Mouse (Mus musculus): ENCODE measurements around the gene Saa1.
"Not testable (repeated sequence)": the region's sequence is repeated elsewhere in the genome, so short reads cannot be mapped to it uniquely, and the experiment has no call there.

Gene Saa1

DNA sequence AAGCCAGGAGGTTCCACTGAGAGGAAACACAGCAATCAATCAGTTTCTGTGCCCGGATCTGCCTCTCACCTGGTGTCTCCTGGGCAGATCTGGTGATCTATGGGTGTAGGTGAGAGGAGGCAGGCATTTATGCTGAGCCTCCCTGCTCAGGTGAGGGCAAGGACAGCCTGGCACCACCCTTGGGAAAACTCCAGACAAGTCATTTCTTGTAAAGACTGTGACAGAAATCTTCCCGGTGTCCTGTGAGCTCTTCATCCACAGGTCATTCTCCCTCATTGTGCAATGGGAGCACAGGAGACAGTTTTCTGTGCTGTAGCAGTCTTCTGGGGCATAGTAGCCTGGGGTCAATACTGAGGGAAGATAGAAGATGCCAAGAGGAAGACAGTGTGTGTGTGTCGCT, at the start of gene Saa1:
Saa1 (minus strand) TSS at position 101 of the 400 bp plus-strand sequence.
- not testable (repeated sequence) for DNase-seq

- no peak for DNase-seq
Measured at GRCm38 (mm10) chr7:46789177-46789849, 46.5 kb upstream of the Saa1 start.

- peak; percentile 55 to 57 for DNase-seq
Measured at GRCm38 (mm10) chr7:46770706-46771105, 27.9 kb upstream of the Saa1 start.

- DNase-seq = no peak
Measured at GRCm38 (mm10) chr7:46768451-46768850, 25.7 kb upstream of the Saa1 start.

- DNase-seq = no peak
Measured at GRCm38 (mm10) chr7:46767371-46767770, 24.6 kb upstream of the Saa1 start.

GRCm38 (mm10) chr7:46764672-46765071, 21.9 kb upstream of the Saa1 start:
- DNase-seq = no peak

DNA sequence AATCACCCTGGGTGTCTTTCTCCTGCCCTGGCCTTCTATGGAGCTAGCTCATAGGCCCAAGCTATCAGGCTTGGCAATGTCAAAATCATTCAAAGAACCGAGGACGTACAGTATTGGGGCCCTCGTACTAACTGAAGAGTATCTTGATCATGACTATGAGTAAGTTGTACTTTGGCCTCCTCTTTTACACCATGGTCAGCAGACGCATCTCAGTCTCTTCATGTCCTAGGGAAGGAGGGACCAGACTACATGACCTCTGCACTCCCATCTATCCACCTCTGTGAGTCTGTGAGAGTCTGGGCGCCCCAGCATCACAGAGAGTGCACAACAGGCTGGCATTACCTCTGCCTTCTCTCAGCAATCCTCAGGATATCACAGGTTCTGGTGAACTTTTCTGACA, 19.8 kb upstream of the Saa1 start:
- no peak for DNase-seq

DNA sequence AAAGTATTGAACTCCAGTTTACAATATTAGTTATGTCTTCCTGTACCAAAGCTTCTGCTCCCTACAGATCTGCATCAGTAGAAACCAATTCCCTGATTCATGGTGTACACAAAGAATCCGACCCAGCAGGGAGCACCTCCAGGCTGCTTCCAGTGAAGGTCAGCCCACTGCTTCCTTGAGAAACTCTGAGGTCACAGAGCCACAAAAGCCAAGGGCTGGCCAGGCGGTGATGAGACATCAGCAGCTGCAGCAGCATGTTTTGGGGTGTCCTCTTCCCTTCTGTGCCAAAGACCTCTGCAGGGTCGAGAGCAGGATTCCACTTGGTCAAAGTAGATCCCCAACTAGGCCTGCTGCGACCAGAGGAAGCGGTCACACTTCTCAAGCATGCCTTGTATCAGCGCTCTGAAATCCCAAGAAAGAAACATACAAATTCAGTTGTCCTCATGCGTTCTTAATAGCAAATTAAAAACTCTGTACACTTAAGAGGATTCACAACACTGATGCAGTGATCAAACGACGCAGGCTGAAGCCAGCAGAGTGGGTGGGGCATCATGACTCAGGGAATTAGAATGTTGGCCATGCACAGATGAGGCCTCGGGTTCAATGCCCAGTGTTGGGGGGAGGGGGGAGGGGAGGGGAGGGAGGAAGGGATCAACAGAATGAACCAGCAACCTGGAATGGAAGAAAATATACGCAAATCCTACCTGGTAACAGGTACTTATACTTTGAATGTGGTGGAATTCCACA, 18.4 kb upstream of the Saa1 start:
- DNase-seq = no peak

GRCm38 (mm10) chr7:46751490-46751889, 8.7 kb upstream of the Saa1 start, which contains the start of gene Saa2:
Gene Saa2 (plus strand): TSS chr7:46751790.
- DNase-seq = no peak

DNA sequence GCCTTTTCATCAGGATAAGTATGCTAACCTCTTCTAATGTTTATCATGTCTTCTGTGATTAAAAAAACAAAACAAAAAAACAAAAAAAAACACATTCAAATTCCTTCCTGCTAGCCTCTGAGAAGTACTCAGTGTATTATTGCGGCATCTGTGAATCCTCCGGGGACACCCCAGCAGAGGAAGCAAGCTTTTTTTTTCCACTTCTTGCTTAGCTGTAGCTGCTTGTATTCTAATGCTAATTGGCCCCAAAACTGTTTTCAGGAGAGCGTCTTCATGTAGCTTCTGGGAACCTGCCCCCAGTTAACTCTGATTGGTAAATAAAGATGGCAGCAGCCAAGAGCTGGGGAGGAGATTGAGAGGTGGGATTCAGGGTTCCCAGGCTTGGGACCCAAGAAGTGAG, 5.7 kb upstream of the Saa1 start:
- DNase-seq = peak in 1 of 2 experiments; percentile 21

GRCm38 (mm10) chr7:46746381-46746780, 3.6 kb upstream of the Saa1 start:
- DNase-seq = no peak

- no peak for DNase-seq
Measured at GRCm38 (mm10) chr7:46745816-46746215, 3.0 kb upstream of the Saa1 start.

- DNase-seq = not testable (repeated sequence)
Measured at GRCm38 (mm10) chr7:46740041-46740440, 2.7 kb downstream of the Saa1 start.

- no peak for DNase-seq
Measured at GRCm38 (mm10) chr7:46738561-46739460, 4.0 kb downstream of the Saa1 start.

- DNase-seq = peak; percentile 37 to 41
Measured at GRCm38 (mm10) chr7:46734983-46735382, 7.8 kb downstream of the Saa1 start.

DNA sequence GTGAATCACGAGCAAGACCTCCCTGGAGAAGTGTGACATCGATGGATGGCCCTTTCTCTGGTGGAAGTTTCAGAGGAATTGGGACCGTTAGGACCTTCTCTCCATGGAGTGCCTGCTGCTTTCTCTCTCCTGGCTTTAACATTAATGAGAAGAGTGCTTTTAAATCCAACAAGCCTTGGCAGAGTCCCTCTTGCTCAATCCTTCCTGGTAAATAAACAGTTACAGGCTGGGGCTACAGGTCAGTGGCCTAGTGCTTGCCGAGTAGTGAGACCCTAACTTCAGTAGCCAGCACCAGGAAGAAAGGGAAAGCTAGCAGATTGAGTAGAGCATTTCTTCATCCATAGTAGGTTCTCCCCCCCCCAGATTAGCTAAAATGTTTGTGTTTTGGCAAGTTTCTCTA, 10.3 kb downstream of the Saa1 start, which contains the start of gene Saa4:
Saa4 (minus strand) TSS at position 146 of the 400 bp plus-strand sequence.
- DNase-seq = no peak

GRCm38 (mm10) chr7:46727584-46727983, 15.2 kb downstream of the Saa1 start:
- DNase-seq = no peak

DNA sequence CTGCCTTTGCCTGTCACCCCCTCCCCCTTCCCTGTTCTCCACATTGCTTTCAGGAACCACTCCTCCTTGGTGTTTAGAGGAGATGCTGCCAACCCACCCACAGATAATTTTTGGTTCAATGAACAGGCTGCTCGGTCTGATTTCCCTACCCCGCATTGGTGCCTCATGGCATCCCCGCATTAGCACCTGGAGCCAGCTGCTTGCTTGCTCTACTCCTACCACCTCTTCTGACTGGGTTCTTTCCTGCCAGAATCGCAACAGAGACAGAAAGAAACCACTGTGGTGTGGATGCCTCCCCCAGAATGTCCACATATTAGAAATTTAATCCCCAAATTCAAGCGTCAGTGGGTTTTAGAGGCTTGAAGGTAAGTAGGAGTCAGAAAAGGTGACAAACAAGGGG, 18.4 kb downstream of the Saa1 start:
- peak in 1 of 2 experiments; percentile 21 for DNase-seq

- no peak for DNase-seq
Measured at GRCm38 (mm10) chr7:46723849-46724248, 18.9 kb downstream of the Saa1 start.

DNA sequence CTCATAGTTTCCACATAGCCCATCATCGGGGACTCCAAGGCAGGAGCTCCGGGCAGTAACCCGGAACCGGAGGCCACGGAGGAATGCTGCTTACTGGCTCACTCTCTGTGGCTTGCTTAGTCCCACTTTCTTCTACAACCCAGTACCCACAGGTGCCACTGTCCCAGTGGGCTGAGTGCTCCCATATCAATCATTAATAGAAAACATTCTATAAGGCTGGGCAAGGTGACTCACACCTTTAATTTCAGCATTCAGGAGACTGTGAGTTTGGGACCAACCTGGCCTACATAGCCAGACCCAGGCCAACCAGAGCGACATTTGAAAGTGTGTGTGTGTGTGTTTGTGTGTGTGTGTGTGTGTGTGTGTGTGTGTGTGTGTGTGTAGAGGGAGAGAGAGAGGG, 19.4 kb downstream of the Saa1 start:
- DNase-seq = no peak

DNA sequence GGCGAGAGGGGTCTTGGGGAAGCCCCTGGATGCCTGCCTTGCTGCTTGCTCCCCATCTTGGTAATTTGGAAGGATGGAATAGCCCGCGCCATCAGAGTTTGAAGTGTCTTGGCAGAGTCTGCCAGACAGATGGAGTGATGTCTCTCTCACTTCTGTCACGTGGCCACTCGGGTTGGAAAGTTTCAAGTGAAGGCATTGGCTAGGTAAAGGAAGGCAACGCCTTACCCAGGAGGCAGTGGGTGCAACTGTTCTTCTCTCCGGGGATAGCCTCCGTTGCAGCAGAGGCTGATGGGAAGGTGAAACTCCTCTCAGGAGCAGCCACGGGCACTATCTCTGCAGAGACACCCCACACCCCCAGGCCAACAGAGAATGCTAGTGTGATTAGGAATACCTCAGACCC, 22.3 kb downstream of the Saa1 start:
- DNase-seq = no peak

DNA sequence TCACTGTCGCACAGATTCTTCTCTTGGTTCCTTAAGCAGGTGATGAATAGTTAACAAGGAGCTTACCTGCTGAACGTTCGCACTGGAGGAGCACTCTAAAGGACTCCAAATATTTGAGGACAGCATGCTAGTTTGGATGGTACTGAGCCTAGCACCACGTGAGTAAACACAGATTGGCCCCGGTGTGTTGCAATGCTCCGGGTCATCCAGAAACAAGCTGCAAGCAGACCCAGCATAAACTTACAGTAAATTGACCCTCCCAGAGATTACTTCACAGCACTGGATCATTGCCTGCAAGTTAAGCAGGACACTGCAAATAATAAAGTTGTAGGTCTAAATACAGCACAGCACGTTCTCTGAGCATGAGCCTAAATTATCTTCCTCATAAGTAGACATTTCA, 23.3 kb downstream of the Saa1 start:
- no peak for DNase-seq

DNA sequence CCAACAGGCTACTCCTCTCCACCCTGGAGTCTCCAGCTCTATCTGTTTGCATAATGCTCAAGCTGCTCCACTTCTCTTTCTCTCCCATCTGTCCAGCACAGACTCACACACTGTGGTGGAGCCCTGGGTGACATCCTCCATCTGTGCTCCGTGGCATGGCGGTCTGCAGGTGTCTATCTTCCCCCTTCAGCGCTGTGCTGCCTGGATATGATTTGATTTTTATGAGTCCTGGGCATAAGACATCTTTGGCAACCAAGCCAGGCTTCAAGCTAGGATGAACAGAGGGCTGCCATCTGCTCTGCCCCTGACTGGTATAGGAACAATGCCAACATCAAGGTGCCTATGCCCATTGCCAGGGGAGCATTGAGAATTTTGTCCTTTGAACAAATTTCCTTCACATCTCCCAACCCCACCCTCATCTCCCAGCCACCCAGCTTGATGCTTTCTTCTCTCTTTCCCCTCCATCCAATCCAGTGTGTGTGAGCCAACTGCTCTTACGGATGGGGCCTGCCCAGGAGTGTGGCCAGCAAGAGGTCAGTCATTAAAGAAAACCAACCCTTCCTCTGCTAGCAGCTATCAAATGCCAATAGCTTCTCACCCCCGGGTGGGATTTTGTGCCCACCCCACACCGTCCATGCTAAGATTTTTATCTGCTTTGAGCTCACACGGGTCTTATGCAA, 24.0 kb downstream of the Saa1 start:
- DNase-seq = no peak
